Mouse (Mus musculus) hindbrain, embryonic 16.5 days (tissue): Measurements from ENCODE around the gene Trpv2. TPM values are rescaled to one million over a fixed set of nuclear protein-coding genes. Genes with fewer than 3 reads are reported as not detected.

Source experiments
- ATAC-seq: fragments of 200-750 bp; cut with Nextera tagmentation; 2 replicates; pipeline ENCODE4 v1.8.0; 2017; ENCODE audit warnings: moderate TSS enrichment, moderate library complexity
- H3K27ac ChIP-seq: fragments of 300-500 bp; sonication (generic); 2 replicates; pipeline ENCODE4 v1.5.1; 2014; ENCODE audit warnings: low read depth, mild to moderate bottlenecking, control low read depth, low read length, moderate library complexity
- H3K27me3 ChIP-seq: fragments of 300-500 bp; sonication (generic); replicated peaks from 2 replicates; pipeline ENCODE4 v1.6.1; 2014; ENCODE audit warnings: low read length; ENCODE audit not compliant: control insufficient read depth, insufficient read depth
- H3K36me3 ChIP-seq: fragments of 300-500 bp; sonication (generic); 2 replicates; pipeline ENCODE4 v1.6.1; 2014; ENCODE audit warnings: mild to moderate bottlenecking, low read length, moderate library complexity, mixed read lengths; ENCODE audit not compliant: control insufficient read depth, insufficient read depth
- H3K4me1 ChIP-seq: fragments of 300-500 bp; sonication (generic); 2 replicates; pipeline ENCODE4 v1.6.1; 2014; ENCODE audit warnings: low read depth, low read length; ENCODE audit not compliant: control insufficient read depth, insufficient read depth
- H3K4me2 ChIP-seq: fragments of 300-500 bp; sonication (generic); 2 replicates; pipeline ENCODE4 v1.6.1; 2014; ENCODE audit warnings: mild to moderate bottlenecking, low read length, control low read depth, moderate library complexity
- H3K4me3 ChIP-seq: fragments of 300-500 bp; sonication (generic); 2 replicates; pipeline ENCODE4 v1.5.1; 2014; ENCODE audit warnings: mild to moderate bottlenecking, low read length, control low read depth, moderate library complexity
- H3K9ac ChIP-seq: fragments of 300-500 bp; sonication (generic); 2 replicates; pipeline ENCODE4 v1.6.1; 2014; ENCODE audit warnings: low read depth, mild to moderate bottlenecking, control low read depth, low read length, moderate library complexity
- H3K9me3 ChIP-seq: fragments of 300-500 bp; sonication (generic); 2 replicates; pipeline ENCODE4 v1.6.1; 2014; ENCODE audit warnings: mild to moderate bottlenecking, low read length, moderate library complexity; ENCODE audit not compliant: control insufficient read depth
- WGBS: fragments of 180-500 bp; shearing (Covaris S2); extraction: QIAGEN DNeasy Blood & Tissue Kit; methylation state at CpG from one replicate; pipeline ENCODE4 v1.1.7; 2014; 5-methylcytosine and 5-hydroxymethylcytosine counted together
- polyA plus RNA-seq: library from polyadenylated mRNA; unstranded; fragments of >200 nt; fragmentation: Nextera tagmentation; extraction: Ambion mirVana; gene quantifications from 2 replicates; pipeline ENCODE4 v1.2.1, GENCODE M21; 2015

Gene Trpv2
- polyA plus RNA-seq, 1 experiment from 2014 or later = 35.3 TPM

DNA sequence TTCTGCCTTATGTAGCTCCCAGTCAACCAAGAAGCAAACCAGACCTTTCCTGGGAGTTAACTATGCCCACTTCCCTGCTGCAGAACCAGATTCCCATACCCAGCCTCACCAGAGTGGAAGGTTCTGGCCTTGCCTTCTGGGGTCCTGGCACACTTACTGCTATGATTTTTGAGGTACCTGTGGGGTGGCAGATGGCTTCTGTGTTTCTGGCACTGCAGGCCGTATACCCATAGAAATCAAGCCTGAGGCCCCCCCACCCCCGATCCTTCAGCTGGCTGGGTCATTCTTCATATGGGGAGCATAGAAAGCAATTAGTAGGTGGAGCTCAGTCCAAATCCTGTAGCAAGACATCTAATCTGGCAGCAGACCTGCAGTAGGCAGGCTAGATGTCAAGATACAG is 16.7 kb downstream of the Trpv2 start:
- no peak overlapping the region for H3K27ac ChIP-seq
- H3K4me3 ChIP-seq = no peak overlapping the region
- H3K4me2 ChIP-seq = no peak overlapping the region
- no peaks in the 10 kb centered on the region for H3K4me1 ChIP-seq
- no peak for ATAC-seq
- WGBS = 93% methylated on average over 2 of the region's 2 CpGs
- no peaks in the 10 kb centered on the region for H3K9me3 ChIP-seq
- no peak overlapping the region for H3K9ac ChIP-seq
- peaks cover 19% of the 10 kb centered on the region for H3K36me3 ChIP-seq
- H3K27me3 ChIP-seq = no peaks in the 10 kb centered on the region

GRCm38 (mm10) chr11:62591904-62592575 is 17.8 kb downstream of the Trpv2 start:
- Histone ChIP-seq H3K9me3 (no peaks in the 10 kb centered on the region), H3K36me3 (peaks cover 19% of the 10 kb centered on the region)
- 85% methylated on average over 8 of the region's 8 CpGs for WGBS

GRCm38 (mm10) chr11:62598571-62598970 is 24.3 kb downstream of the Trpv2 start:
- H3K9me3 ChIP-seq = no peaks in the 10 kb centered on the region
- no peak overlapping the region for H3K4me2 ChIP-seq
- H3K9ac ChIP-seq = no peak overlapping the region
- WGBS = 82% methylated on average over 4 of the region's 4 CpGs
- H3K27me3 ChIP-seq = no peaks in the 10 kb centered on the region
- peaks cover 9% of the 10 kb centered on the region for H3K36me3 ChIP-seq
- no peak for ATAC-seq
- no peak overlapping the region for H3K27ac ChIP-seq
- no peak overlapping the region for H3K4me3 ChIP-seq
- no peaks in the 10 kb centered on the region; the same call in 1 of the 2 replicates for H3K4me1 ChIP-seq

More at GRCm38 (mm10) chr11:62591904-62592575, 17.8 kb downstream of the Trpv2 start:
- no peak overlapping the region for H3K9ac ChIP-seq
- no peaks in the 10 kb centered on the region for H3K4me1 ChIP-seq
- no peak overlapping the region for H3K4me2 ChIP-seq
- no peak overlapping the region for H3K27ac ChIP-seq
- no peaks in the 10 kb centered on the region for H3K27me3 ChIP-seq
- ATAC-seq = no peak
- no peak overlapping the region for H3K4me3 ChIP-seq

DNA sequence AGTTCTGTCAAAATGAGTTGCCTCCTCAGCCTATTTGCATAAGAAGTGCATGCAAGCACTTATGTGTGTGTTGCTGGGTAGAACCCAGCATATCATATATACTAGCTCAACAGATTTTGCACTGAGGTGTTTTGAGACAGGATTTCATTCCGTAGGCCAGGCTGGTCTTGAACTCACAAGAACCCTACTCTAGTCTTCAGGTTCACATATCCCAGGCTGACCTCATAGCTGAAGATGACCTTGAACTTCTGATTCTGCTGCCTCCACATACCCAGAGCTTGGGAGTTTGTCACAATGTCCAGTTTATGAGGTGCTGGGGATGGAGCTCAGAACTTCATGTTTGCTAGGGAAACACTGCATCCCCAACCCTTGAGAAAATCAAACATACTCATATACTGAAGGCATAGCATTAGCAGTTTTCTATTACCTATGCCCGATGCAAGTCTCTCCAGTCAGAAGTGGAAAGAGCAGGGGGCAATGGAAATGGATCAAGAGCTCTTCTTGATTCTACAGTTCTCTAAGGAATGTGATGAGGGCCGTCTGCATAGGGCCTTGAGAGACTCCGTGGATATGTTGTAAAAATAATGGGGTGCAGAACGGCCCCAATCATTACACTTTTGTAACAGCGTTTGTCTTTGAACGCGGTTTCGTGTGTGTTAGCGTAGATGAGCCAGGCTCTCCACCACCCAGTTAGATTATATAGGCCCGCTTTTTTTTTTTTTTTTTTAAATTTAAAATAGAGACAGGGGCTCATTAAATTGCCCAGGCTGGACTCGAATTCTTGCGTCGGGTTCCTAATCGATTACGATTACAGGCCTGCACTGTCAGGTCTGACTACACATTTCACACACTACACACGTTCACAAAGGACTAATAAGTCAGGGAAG is 27.7 kb downstream of the Trpv2 start:
- H3K36me3 ChIP-seq = peaks cover 23% of the 10 kb centered on the region
- peak overlapping the region; percentile 68 for H3K4me2 ChIP-seq
- 10% methylated on average over 17 of the region's 17 CpGs for WGBS
- peak overlapping the region; percentile 67 for H3K9ac ChIP-seq
- peak overlapping the region; percentile 81 for H3K4me3 ChIP-seq
- no peaks in the 10 kb centered on the region for H3K27me3 ChIP-seq
- peak overlapping the region; percentile 86 for H3K27ac ChIP-seq
- no peaks in the 10 kb centered on the region for H3K9me3 ChIP-seq
- no peak; the same call in 1 of the 2 replicates for ATAC-seq
- H3K4me1 ChIP-seq = peaks cover 24% of the 10 kb centered on the region

- H3K27me3 ChIP-seq = no peaks in the 10 kb centered on the region
- peak overlapping the region; percentile 81 for H3K4me3 ChIP-seq
- H3K9me3 ChIP-seq = no peaks in the 10 kb centered on the region
- H3K4me1 ChIP-seq = peaks cover 24% of the 10 kb centered on the region
- H3K9ac ChIP-seq = peak overlapping the region; percentile 92
- peak overlapping the region; percentile 95 for H3K27ac ChIP-seq
- ATAC-seq = peak; percentile 95
- under 1% methylated on average over 57 of the region's 58 CpGs for WGBS
- peak overlapping the region; percentile 68 for H3K4me2 ChIP-seq
- H3K36me3 ChIP-seq = peaks cover 23% of the 10 kb centered on the region
Observed at GRCm38 (mm10) chr11:62602619-62603311, 28.5 kb downstream of the Trpv2 start.

DNA sequence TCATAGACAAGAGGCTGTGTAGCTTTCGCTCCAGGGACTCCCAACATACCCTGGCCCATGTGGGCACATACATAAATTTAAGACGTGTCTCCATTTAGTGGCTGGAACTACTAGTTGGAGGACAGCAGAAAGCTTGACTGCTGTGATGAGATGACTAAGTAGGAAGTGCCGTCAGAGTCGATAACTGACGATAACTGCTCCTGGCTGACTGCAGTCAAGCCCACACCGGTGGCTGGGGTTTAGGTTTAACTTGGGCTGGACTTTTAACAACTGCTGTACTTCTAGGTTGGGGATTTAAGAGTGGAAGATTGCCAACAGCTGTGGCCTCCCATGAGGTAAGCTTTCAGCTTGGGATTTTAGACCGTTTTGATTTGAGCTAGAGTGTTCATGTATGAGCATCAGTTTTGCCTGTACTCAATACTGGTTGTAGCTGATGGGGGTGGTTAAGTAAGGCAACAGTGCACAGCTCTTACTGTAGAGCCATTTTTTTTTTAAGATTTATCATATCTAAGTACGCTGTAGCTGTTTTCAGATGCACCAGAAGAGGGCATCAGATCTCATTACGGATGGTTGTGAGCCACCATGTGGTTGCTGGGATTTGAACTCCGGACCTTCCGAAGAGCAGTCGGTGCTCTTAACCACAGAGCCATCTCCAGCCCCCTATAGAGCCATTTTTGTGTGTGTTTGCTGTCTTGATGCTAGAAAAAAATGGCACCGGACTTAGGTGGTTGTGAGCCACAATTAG is 29.2 kb downstream of the Trpv2 start:
- WGBS = 2% methylated on average over 13 of the region's 13 CpGs
- H3K4me1 ChIP-seq = peaks cover 24% of the 10 kb centered on the region
- no peak for ATAC-seq

DNA sequence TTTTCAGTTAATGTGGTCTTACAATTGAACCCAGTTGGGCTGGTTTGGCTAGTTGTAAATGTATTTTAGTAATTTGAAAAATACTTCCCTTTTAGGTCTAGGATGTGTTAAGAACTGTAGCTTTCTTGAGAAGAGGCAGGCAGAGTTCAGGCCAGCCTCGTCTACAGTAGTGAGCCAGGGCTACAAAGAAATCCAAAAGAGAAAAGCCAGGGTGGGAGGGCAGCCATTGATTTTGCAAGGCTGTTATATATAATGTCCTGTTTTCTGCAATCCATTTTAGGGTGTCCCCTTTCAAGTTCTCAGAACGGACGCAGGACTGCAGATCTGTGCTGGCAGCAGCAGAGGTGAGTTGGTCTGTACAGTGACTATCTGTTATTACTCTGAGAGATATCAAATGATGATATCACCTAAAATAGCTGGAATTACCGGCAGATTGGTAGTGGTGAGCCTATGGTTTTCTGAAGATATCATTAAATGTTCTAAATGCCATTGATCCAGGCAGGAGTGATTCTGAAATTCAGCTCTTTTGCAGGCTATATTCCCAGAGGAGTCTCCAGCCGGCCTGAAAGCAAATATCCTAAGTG is 29.9 kb downstream of the Trpv2 start:
- H3K9me3 ChIP-seq = no peaks in the 10 kb centered on the region
- peak overlapping the region; percentile 81 for H3K4me3 ChIP-seq
- H3K4me2 ChIP-seq = peak overlapping the region; percentile 56
- peak overlapping the region; percentile 53 for H3K9ac ChIP-seq
- 10% methylated on average over 5 of the region's 5 CpGs for WGBS
- no peaks in the 10 kb centered on the region for H3K27me3 ChIP-seq
- peak overlapping the region; percentile 40; the same call in 1 of the 2 replicates for H3K27ac ChIP-seq
- peaks cover 23% of the 10 kb centered on the region for H3K36me3 ChIP-seq
- ATAC-seq = no peak
- peaks cover 24% of the 10 kb centered on the region for H3K4me1 ChIP-seq

More for the DNA sequence above, 29.2 kb downstream of the Trpv2 start:
- Histone ChIP-seq H3K9ac (peak overlapping the region; percentile 92), H3K9me3 (no peaks in the 10 kb centered on the region), H3K4me2 (peak overlapping the region; percentile 56), H3K4me3 (peak overlapping the region; percentile 81), H3K27me3 (no peaks in the 10 kb centered on the region), H3K27ac (peak overlapping the region; percentile 95), H3K36me3 (peaks cover 23% of the 10 kb centered on the region)

- H3K27ac ChIP-seq = no peak overlapping the region
Observed at GRCm38 (mm10) chr11:62604886-62605618, 30.8 kb downstream of the Trpv2 start.

More at GRCm38 (mm10) chr11:62604886-62605618, 30.8 kb downstream of the Trpv2 start:
- peak overlapping the region; percentile 56; the same call in 1 of the 2 replicates for H3K4me2 ChIP-seq
- H3K27me3 ChIP-seq = no peaks in the 10 kb centered on the region
- H3K4me3 ChIP-seq = no peak overlapping the region
- H3K9ac ChIP-seq = peak overlapping the region; percentile 53
- H3K4me1 ChIP-seq = peaks cover 24% of the 10 kb centered on the region
- 19% methylated on average over 3 of the region's 3 CpGs for WGBS
- H3K36me3 ChIP-seq = peaks cover 23% of the 10 kb centered on the region
- ATAC-seq = no peak
- no peaks in the 10 kb centered on the region for H3K9me3 ChIP-seq
